Mouse (Mus musculus) heart, adult 18-20 months (tissue): ENCODE data around the gene Marf1. TPM values are rescaled to one million over a fixed set of nuclear protein-coding genes. Genes with fewer than 3 reads are reported as not detected.
"Not testable (repeated sequence)": the region's sequence is repeated elsewhere in the genome, so short reads cannot be mapped to it uniquely, and the experiment has no call there.

Experiments
- DNase-seq, 2 experiments: peaks; one replicate each; pipeline ENCODE4 v3.0.0; 2021 to 2022; ENCODE audit warnings: mixed read lengths in 1 of 2
- long read RNA-seq, 2 experiments: library from polyadenylated mRNA; stranded (forward); transcript quantifications; one replicate each; pipeline ENCODE4 v2.0.0; 2021
- total RNA-seq, 2 experiments: library from RNA; stranded (reverse); gene quantifications; 2 replicates each; pipeline ENCODE4 v1.2.3; 2021

The Marf1 gene
- 10 to 100 TPM; 31.3 to 35.9 TPM for total RNA-seq
- long read RNA-seq, experiment 1, partial matches to known transcripts: 1 of 5 reads
- long read RNA-seq, experiment 1, other reads (novel, unspliced or antisense): 4 of 5 reads
- long read RNA-seq, experiment 2, partial matches to known transcripts: 3 of 9 reads
- long read RNA-seq, experiment 2, other reads (novel, unspliced or antisense): 6 of 9 reads

GRCm38 (mm10) chr16:14162988-14163416, at the start of gene Marf1, which contains the start of gene Nde1:
Gene Marf1, minus strand, starts transcription at chr16:14163351.
Gene Nde1, plus strand, starts transcription at chr16:14163275.
- peak; percentile 94 to 97 for DNase-seq

- no peak for DNase-seq
Observed at GRCm38 (mm10) chr16:14198798-14199197, 35.6 kb upstream of the Marf1 start.

- peak; percentile 45 to 74 for DNase-seq
Observed at GRCm38 (mm10) chr16:14195427-14195826, 32.3 kb upstream of the Marf1 start.

- DNase-seq: peak; percentile 26 to 50
Observed at GRCm38 (mm10) chr16:14194164-14194950, 31.2 kb upstream of the Marf1 start.

- no peak for DNase-seq
Observed at GRCm38 (mm10) chr16:14185516-14185915, 22.4 kb upstream of the Marf1 start.

- no peak for DNase-seq
Observed at GRCm38 (mm10) chr16:14183856-14184255, 20.7 kb upstream of the Marf1 start.

GRCm38 (mm10) chr16:14182360-14182759, 19.2 kb upstream of the Marf1 start:
- no peak for DNase-seq

GRCm38 (mm10) chr16:14180163-14180733, 17.1 kb upstream of the Marf1 start:
- no peak for DNase-seq

- DNase-seq: no peak
Observed at GRCm38 (mm10) chr16:14178041-14178440, 14.9 kb upstream of the Marf1 start.

GRCm38 (mm10) chr16:14169706-14170105, 6.6 kb upstream of the Marf1 start:
- DNase-seq: no peak

GRCm38 (mm10) chr16:14166490-14166889, 3.3 kb upstream of the Marf1 start:
- DNase-seq: no peak

GRCm38 (mm10) chr16:14163731-14164130, 580 bp upstream of the Marf1 start:
- no peak for DNase-seq

- DNase-seq: no peak
Observed at GRCm38 (mm10) chr16:14160941-14161340, 2.2 kb downstream of the Marf1 start.

GRCm38 (mm10) chr16:14159746-14160131, 3.4 kb downstream of the Marf1 start:
- peak; percentile 83 to 86 for DNase-seq

GRCm38 (mm10) chr16:14158936-14159745, 4.0 kb downstream of the Marf1 start:
- peak; percentile 99 to 100 for DNase-seq

- no peak for DNase-seq
Observed at GRCm38 (mm10) chr16:14158536-14158935, 4.6 kb downstream of the Marf1 start.

GRCm38 (mm10) chr16:14156312-14156711, 6.8 kb downstream of the Marf1 start:
- DNase-seq: no peak

GRCm38 (mm10) chr16:14155638-14156037, 7.5 kb downstream of the Marf1 start:
- DNase-seq: not testable (repeated sequence)

- no peak for DNase-seq
Observed at GRCm38 (mm10) chr16:14151718-14152117, 11.4 kb downstream of the Marf1 start.

GRCm38 (mm10) chr16:14147712-14148111, 15.4 kb downstream of the Marf1 start:
- DNase-seq: no peak

- no peak for DNase-seq
Observed at GRCm38 (mm10) chr16:14143298-14143697, 19.9 kb downstream of the Marf1 start.

GRCm38 (mm10) chr16:14139106-14139505, 24.0 kb downstream of the Marf1 start:
- DNase-seq: no peak
